Mouse (Mus musculus) neural tube, embryonic 15.5 days (tissue): ENCODE data around the gene Gm6034. TPM values are rescaled to one million over a fixed set of nuclear protein-coding genes. Genes with fewer than 3 reads are reported as not detected.
"Not testable (repeated sequence)": the region's sequence is repeated elsewhere in the genome, so short reads cannot be mapped to it uniquely, and the experiment has no call there.

Source experiments
- ATAC-seq: fragments of 200-750 bp; cut with Nextera tagmentation; 2 replicates; pipeline ENCODE4 v1.8.0; 2017; ENCODE audit warnings: mild to moderate bottlenecking, moderate TSS enrichment, moderate library complexity; ENCODE audit not compliant: low FRiP score
- H3K27ac ChIP-seq: fragments of 300-500 bp; sonication (generic); replicated peaks from 2 replicates; pipeline ENCODE4 v1.5.1; 2015; ENCODE audit warnings: mild to moderate bottlenecking, inconsistent platforms
- H3K27me3 ChIP-seq: fragments of 300-500 bp; sonication (generic); replicated peaks from 2 replicates; pipeline ENCODE4 v1.6.1; 2015; ENCODE audit warnings: inconsistent platforms
- H3K36me3 ChIP-seq: fragments of 300-500 bp; sonication (generic); 2 replicates; pipeline ENCODE4 v1.6.1; 2015; ENCODE audit warnings: inconsistent platforms
- H3K4me1 ChIP-seq: fragments of 300-500 bp; sonication (generic); 2 replicates; pipeline ENCODE4 v1.6.1; 2015; ENCODE audit warnings: inconsistent platforms
- H3K4me2 ChIP-seq: fragments of 300-500 bp; sonication (generic); 2 replicates; pipeline ENCODE4 v1.6.1; 2015; ENCODE audit warnings: inconsistent platforms, mild to moderate bottlenecking, moderate library complexity
- H3K4me3 ChIP-seq: fragments of 300-500 bp; sonication (generic); replicated peaks from 2 replicates; pipeline ENCODE4 v1.5.1; 2015; ENCODE audit warnings: mild to moderate bottlenecking, inconsistent platforms
- H3K9ac ChIP-seq: fragments of 300-500 bp; sonication (generic); replicated peaks from 2 replicates; pipeline ENCODE4 v1.6.1; 2015; ENCODE audit warnings: mild to moderate bottlenecking, inconsistent platforms
- H3K9me3 ChIP-seq: fragments of 300-500 bp; sonication (generic); replicated peaks from 2 replicates; pipeline ENCODE4 v1.6.1; 2016; ENCODE audit warnings: inconsistent platforms
- WGBS: fragments of 180-500 bp; shearing (Covaris S2); methylation state at CpG from one replicate; pipeline ENCODE4 v1.1.7; 2015; ENCODE audit warnings: mixed read lengths; 5-methylcytosine and 5-hydroxymethylcytosine counted together
- polyA plus RNA-seq: library from polyadenylated mRNA; unstranded; fragments of >200 nt; fragmentation: Nextera tagmentation; extraction: Ambion mirVana; gene quantifications from 2 replicates; pipeline ENCODE4 v1.2.1, GENCODE M21; 2015

Gm6034 gene
- polyA plus RNA-seq, 1 experiment from 2014 or later = not detected

DNA sequence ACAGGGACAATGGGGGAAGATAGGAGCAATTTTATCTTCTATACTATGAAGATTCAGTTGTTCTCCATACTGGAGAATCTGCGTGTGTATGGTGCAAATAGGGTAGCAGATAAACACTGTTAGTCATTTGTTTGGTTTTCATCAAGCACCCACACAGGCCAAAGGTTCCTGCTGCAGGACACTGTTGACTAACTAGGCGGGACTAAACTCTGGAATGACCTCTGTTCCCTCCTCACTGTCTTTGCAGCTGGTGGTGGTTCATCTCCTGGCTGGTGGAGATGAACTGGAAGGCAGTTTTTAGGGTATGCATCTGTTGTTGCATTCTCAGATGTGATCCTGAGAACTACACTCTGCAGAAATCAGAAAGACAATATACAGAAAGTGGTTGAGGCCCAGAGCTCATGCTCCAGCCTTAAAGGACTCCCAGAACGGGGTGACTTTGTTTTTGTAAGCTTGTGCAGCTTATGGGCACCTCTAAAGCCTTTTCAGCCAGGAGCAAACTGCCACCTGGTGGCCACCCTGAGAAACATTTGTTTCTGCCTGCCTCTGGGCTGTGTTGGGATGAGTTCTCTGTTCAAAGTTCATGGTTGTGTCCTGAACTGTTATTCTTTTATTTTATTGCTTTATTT, 7.6 kb upstream of the Gm6034 start:
- 42% methylated on average over 3 of the region's 3 CpGs for WGBS
- not testable (repeated sequence) for H3K9me3 ChIP-seq, H3K36me3 ChIP-seq, H3K27me3 ChIP-seq, H3K9ac ChIP-seq, H3K4me3 ChIP-seq, H3K4me2 ChIP-seq, H3K27ac ChIP-seq
- H3K4me1 ChIP-seq = peaks cover 14% of the 10 kb centered on the region
- 0 out of 2 replicates have a peak, but pooled peaks have one; percentile 28 for ATAC-seq

DNA sequence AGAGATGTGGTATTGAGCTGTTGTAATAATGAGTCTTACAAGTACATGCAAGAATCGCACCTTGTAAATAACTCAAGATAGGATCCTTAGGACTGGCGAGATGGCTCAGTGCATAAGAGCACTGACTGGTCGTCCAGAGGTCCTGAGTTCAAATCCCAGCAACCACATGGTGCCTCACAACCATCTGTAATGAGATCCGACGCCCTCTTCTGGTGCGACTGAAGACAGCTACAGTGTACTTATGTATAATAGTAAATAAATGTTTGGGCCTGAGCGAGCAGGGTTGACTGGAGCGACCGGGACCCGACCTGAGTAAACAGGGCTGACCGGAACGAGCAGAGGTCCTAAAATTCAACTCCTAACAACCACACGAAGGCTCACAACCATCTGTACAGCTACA, 6.6 kb upstream of the Gm6034 start:
- not testable (repeated sequence) for H3K36me3 ChIP-seq, H3K4me2 ChIP-seq, H3K9ac ChIP-seq, H3K9me3 ChIP-seq, H3K27me3 ChIP-seq, ATAC-seq, H3K27ac ChIP-seq, H3K4me3 ChIP-seq
- WGBS = 90% methylated on average over 13 of the region's 13 CpGs
- peaks cover 14% of the 10 kb centered on the region for H3K4me1 ChIP-seq

GRCm38 (mm10) chr17:36040604-36041003, 2.2 kb upstream of the Gm6034 start:
- H3K4me1 ChIP-seq, H3K27ac ChIP-seq, ATAC-seq, H3K4me2 ChIP-seq, H3K9ac ChIP-seq, H3K36me3 ChIP-seq, H3K27me3 ChIP-seq, H3K9me3 ChIP-seq, H3K4me3 ChIP-seq: not testable (repeated sequence)
- WGBS = 86% methylated on average over 2 of the region's 2 CpGs

DNA sequence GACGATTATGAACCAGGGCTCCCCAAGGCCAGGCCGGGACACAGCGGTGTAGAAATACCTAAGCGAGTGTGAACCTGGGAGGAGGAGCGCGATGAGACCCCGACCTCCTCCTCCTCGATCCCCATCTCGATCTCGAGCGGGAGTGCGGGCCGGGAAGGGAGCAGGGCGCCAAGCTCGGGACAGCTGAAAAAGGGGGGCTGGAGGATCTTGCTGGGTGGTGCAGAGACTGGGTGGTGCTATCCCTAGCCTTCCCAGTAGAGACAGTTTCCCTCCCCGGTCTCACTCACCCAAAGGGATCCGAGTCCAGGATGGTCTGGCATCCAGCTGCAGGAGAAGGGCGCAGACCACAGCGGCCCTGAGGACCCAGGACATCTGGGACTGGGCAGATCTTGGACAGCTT, 706 bp upstream of the Gm6034 start:
- H3K4me2 ChIP-seq = peak overlapping the region; percentile 70
- not testable (repeated sequence) for H3K27ac ChIP-seq, H3K4me1 ChIP-seq, H3K9me3 ChIP-seq, H3K36me3 ChIP-seq, H3K27me3 ChIP-seq
- H3K9ac ChIP-seq = peak overlapping the region; percentile 40
- 0% methylated on average over 19 of the region's 19 CpGs for whole genome bisulfite sequencing
- peak overlapping the region; percentile 40 for H3K4me3 ChIP-seq
- ATAC-seq = peak; percentile 70

- WGBS = 86% methylated on average over 3 of the region's 3 CpGs
- H3K27me3 ChIP-seq = no peaks in the 10 kb centered on the region
- peak overlapping the region; percentile 70 for H3K4me2 ChIP-seq
- H3K27ac ChIP-seq = no peak overlapping the region
- no peaks in the 10 kb centered on the region for H3K36me3 ChIP-seq
- H3K4me1 ChIP-seq = peaks cover 6% of the 10 kb centered on the region
- no peaks in the 10 kb centered on the region for H3K9me3 ChIP-seq
- no peak overlapping the region for H3K9ac ChIP-seq
- ATAC-seq = no peak
- peak overlapping the region; percentile 40; the same call in 1 of the 2 replicates for H3K4me3 ChIP-seq
Observed at GRCm38 (mm10) chr17:36043286-36043685, 525 bp downstream of the Gm6034 start.

GRCm38 (mm10) chr17:36057927-36058326, 15.2 kb downstream of the Gm6034 start:
- not testable (repeated sequence) for H3K9ac ChIP-seq, H3K27ac ChIP-seq, H3K4me3 ChIP-seq, H3K4me1 ChIP-seq, H3K4me2 ChIP-seq, H3K9me3 ChIP-seq, H3K36me3 ChIP-seq, H3K27me3 ChIP-seq, ATAC-seq
- 89% methylated on average over 20 of the region's 25 CpGs for WGBS

GRCm38 (mm10) chr17:36058362-36058761, 15.6 kb downstream of the Gm6034 start, which contains the start of gene Gm11127:
Gm11127 (minus strand) TSS chr17:36058371.
- not testable (repeated sequence) for H3K27me3 ChIP-seq, ATAC-seq, H3K27ac ChIP-seq, H3K4me2 ChIP-seq, H3K4me3 ChIP-seq, H3K4me1 ChIP-seq, H3K36me3 ChIP-seq, H3K9ac ChIP-seq, H3K9me3 ChIP-seq
- 76% methylated on average over 1 of the region's 1 CpGs for WGBS

DNA sequence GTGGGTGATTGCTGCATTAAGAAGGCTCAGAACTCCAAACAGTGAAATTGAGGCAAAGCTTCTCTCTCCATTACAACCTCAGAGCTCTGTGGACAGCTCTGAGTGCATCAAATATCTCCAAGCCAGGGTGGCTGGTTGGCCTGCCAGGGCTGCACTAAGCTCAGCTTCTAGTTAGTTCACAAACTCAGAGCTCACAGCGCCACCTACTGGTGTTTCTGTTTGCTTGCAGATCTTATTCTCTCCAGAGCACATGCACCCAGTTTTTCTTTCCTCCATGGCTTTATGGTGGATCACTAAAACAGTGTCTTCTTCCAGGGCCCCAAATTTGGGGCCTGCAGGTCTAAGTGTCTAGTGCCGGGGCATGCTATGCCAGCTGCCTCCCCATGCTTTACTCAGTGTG, 18.1 kb downstream of the Gm6034 start:
- no peaks in the 10 kb centered on the region for H3K9me3 ChIP-seq
- no peak for ATAC-seq
- no peak overlapping the region for H3K4me3 ChIP-seq
- H3K9ac ChIP-seq = no peak overlapping the region
- H3K27me3 ChIP-seq = no peaks in the 10 kb centered on the region
- H3K4me1 ChIP-seq = no peaks in the 10 kb centered on the region
- 31% methylated on average over 2 of the region's 2 CpGs for WGBS
- no peak overlapping the region for H3K27ac ChIP-seq
- H3K4me2 ChIP-seq = no peak overlapping the region
- H3K36me3 ChIP-seq = no peaks in the 10 kb centered on the region

GRCm38 (mm10) chr17:36081901-36082300, 39.1 kb downstream of the Gm6034 start:
- not testable (repeated sequence) for H3K4me3 ChIP-seq, ATAC-seq, H3K9me3 ChIP-seq, H3K27ac ChIP-seq, H3K4me2 ChIP-seq, H3K9ac ChIP-seq, H3K36me3 ChIP-seq
- Histone ChIP-seq H3K4me1 (peaks cover 12% of the 10 kb centered on the region), H3K27me3 (peaks cover 18% of the 10 kb centered on the region; the same call in 1 of the 2 replicates)

DNA sequence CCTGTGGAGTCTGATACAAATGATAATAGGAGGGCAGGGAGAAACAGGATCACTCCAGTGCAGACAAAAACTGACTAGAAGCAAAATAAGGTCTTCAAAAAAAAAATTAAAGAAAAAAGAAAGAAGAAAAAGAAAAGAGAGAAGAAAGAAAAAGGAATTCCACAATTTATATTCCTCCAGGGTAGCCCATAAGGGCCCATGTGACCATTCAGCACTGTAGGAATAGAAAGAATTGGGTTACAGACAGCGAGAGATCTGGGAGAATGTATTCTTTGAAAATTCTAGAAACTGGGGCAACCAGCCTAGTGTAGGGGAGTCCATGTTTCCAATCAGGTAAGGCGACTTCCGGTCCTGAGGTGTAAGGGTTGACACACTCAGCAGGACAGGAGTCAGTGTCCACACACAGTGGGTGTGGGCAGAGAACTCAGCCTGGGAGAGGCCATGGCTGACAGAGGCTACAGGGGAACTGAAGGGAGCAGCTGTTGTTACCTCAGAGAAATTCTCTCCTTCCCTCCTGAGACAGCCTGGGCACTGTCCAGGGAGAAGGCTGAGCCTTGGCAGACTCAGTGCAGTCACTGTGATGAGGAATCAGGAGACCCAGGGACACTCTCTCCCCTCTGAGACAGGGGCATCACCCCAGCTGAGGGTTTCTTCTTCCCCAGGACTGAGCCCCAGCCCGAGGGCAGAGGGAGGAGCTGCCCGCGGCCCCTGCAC, 39.9 kb downstream of the Gm6034 start:
- H3K27ac ChIP-seq = not testable (repeated sequence)
- WGBS = 36% methylated on average over 5 of the region's 6 CpGs

GRCm38 (mm10) chr17:36083266-36083869, 40.6 kb downstream of the Gm6034 start:
- Histone ChIP-seq H3K4me3 (peak overlapping the region; percentile 51), H3K4me2 (peak overlapping the region; percentile 98), H3K27ac (no peak overlapping the region), H3K36me3 (no peaks in the 10 kb centered on the region), H3K9ac (peak overlapping the region; percentile 56), H3K27me3 (peaks cover 18% of the 10 kb centered on the region; the same call in 1 of the 2 replicates), H3K9me3 (no peaks in the 10 kb centered on the region), H3K4me1 (peaks cover 12% of the 10 kb centered on the region)
- WGBS = under 1% methylated on average over 46 of the region's 46 CpGs
- peak; percentile 80 for ATAC-seq

More for the DNA sequence above, 39.9 kb downstream of the Gm6034 start:
- H3K9me3 ChIP-seq, H3K36me3 ChIP-seq, ATAC-seq: not testable (repeated sequence)
- Histone ChIP-seq H3K4me2 (peak overlapping the region; percentile 98), H3K27me3 (peaks cover 18% of the 10 kb centered on the region; the same call in 1 of the 2 replicates), H3K4me3 (peak overlapping the region; percentile 51), H3K4me1 (peaks cover 12% of the 10 kb centered on the region), H3K9ac (peak overlapping the region; percentile 56; the same call in 1 of the 2 replicates)
